Mouse (Mus musculus) left cerebral cortex, adult 18-20 months (tissue): ENCODE measurements around the gene Trpc1. TPM values are rescaled to one million over a fixed set of nuclear protein-coding genes. Genes with fewer than 3 reads are reported as not detected.

ENCODE experiments used
- DNase-seq, 2 experiments: peaks; one replicate each; pipeline ENCODE4 v3.0.0; 2021 to 2022; ENCODE audit warnings: low spot score in 2 of 2, mixed read lengths in 1 of 2
- long read RNA-seq, 2 experiments: library from polyadenylated mRNA; stranded (forward); transcript quantifications; one replicate each; pipeline ENCODE4 v2.0.0; 2021
- total RNA-seq, 2 experiments: library from RNA; stranded (reverse); gene quantifications; 2 replicates each; pipeline ENCODE4 v1.2.3; 2021

Gene Trpc1
- total RNA-seq = 10 to 100 TPM; 48.6 TPM
- long read RNA-seq, experiment 1, full-length matches to known transcripts = 24 of 31 reads
- long read RNA-seq, experiment 1, partial matches to known transcripts = 1 of 31 reads
- long read RNA-seq, experiment 1, other reads (novel, unspliced or antisense) = 6 of 31 reads
- long read RNA-seq, experiment 2, full-length matches to known transcripts = 18 of 31 reads
- long read RNA-seq, experiment 2, partial matches to known transcripts = 6 of 31 reads
- long read RNA-seq, experiment 2, other reads (novel, unspliced or antisense) = 7 of 31 reads

DNA sequence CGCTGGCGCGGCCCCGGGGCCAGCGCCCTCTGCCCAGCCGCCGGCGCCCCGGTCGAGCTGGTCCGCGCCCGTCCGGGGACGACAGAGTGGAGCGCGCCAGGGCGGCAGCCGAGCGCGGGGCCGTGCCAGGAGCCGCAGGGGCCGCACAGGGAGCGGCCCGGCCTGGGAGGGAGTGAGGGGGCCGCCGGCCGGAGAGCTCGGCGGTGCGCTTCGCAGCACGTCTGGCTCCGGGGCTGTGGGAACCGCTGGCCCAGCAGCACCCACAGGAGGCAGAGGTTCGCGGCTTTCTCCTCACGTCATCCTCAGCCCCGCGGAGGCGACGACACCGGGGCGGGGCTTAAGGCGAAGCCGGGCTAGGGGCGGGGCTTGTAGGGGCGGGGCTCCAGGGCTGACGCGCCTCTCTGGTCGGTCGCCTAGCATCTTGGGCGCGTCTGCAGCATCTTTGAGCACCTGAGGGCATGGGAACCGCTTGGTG, at the start of gene Trpc1:
TSS of gene Trpc1 (minus strand) at position 339 of the 475 bp plus-strand sequence.
- DNase-seq = peak; percentile 76 to 84

- DNase-seq = no peak
These were observed 46.1 kb upstream of the Trpc1 start for GRCm38 (mm10) chr9:95796323-95796722.

DNA sequence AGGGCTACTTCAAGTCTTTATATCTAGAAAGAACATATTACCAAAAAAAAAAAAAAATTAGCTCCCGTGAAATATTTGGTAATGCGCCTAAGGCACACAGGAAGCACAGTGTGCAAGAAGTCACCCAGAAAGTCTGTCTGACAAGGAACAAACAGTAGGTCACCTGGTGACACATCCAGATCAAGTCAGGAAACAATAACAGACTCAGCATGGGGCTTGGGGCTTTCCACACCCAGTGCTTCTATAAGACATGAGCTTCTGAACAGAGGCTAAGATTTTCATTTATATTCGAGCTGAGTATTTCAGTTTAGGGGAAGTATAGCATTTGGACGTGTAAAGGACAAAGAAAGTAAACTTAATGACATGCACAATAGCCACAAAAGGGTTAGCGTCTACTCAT, 45.7 kb upstream of the Trpc1 start:
- no peak for DNase-seq

GRCm38 (mm10) chr9:95795077-95795784, 45.1 kb upstream of the Trpc1 start:
- no peak for DNase-seq

- no peak for DNase-seq
These were observed 44.0 kb upstream of the Trpc1 start for GRCm38 (mm10) chr9:95793986-95794744.

- peak; percentile 17 to 37 for DNase-seq
These were observed 34.8 kb upstream of the Trpc1 start for GRCm38 (mm10) chr9:95784888-95785511.

DNA sequence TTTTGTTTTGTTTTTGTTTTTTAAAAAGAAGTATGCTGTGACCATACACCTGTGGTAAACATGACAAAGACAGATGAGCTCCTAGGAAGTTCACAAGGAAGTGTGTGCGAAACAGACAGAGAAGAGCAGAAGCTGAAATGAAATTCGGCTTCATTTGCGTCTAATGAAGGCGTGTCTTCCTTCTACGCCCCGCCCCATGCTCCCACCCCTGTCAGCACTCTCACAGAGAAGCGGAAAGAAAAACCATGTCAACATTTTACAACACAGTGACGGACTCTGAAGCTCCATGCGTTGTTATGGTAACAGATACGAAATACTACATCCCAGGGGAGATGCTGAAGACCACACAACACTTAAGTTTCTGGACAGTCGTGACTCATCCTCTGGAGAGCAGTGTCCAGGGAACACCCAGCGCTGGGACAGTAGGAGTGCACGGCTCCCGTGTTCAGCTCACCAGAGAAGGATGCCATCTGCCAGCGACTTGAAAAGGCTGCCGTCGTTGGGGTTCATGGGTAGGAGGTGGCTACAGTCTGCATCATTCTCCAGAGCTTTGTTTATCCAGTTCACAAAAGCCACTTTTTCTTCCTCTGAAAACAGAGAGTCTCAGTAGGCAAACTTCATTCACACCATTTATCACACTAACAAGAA, 33.6 kb upstream of the Trpc1 start:
- peak; percentile 34 to 45 for DNase-seq

DNA sequence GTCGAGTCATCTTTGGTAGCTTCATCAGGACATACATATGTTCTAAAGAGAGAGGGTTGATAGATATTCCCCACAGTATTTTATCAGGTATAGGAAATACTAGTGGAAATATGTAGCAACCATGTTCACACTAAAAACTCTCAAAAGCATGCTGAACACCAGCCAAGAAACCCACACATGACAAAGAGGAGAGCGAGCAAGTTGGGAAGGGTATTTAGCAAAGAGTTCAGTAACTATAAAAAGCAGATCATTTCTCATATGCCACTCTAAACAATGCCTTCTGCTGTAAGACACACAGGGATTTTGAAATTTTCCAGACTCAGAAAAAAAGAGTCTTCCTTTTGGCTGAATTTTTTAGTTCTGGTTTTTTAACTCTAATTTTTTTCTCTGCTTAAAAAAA, 21.5 kb upstream of the Trpc1 start:
- DNase-seq = no peak

DNA sequence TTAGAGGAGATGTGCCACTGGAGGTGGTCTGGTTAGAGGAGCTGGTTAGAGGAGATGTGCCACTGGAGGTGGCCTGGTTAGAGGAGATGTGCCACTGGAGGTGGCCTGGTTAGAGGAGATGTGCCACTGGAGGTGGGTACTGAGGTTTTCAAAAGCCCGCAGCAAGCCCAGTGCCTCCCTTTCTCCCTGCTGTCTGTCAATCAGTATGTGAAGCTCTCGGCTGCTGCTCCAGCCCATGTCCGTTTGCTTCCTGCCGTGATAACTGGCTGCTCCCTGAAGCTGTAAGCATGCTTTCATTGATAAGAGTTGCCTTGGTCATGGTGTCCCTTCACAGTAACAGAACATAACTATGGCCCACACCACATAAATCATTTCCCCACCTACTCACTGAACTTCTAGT, 13.0 kb upstream of the Trpc1 start:
- no peak for DNase-seq

- DNase-seq = no peak
These were observed 12.1 kb upstream of the Trpc1 start for GRCm38 (mm10) chr9:95762228-95762627.

GRCm38 (mm10) chr9:95761381-95761780, 11.2 kb upstream of the Trpc1 start:
- no peak for DNase-seq

DNA sequence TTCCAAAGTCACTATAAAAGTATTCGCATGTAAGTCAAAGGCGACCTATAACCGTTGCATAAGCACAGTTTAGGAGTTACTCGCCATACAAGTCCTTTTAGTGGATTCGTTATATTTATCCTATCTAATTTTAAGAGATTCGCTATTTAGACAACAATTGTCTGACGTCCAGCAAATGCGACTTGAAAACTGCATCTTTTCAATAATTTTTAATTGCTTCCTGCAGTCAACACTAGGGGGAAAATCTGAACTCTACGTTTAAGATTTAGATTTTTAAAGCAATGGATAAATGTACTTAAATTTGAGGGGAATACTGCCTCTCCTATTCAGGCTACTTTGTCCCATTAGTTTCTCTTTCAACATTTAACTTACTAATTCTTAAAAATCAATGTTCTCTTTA, 571 bp upstream of the Trpc1 start:
- DNase-seq = no peak

- DNase-seq = peak; percentile 12 to 17
These were observed 680 bp downstream of the Trpc1 start for GRCm38 (mm10) chr9:95749461-95749928.

DNA sequence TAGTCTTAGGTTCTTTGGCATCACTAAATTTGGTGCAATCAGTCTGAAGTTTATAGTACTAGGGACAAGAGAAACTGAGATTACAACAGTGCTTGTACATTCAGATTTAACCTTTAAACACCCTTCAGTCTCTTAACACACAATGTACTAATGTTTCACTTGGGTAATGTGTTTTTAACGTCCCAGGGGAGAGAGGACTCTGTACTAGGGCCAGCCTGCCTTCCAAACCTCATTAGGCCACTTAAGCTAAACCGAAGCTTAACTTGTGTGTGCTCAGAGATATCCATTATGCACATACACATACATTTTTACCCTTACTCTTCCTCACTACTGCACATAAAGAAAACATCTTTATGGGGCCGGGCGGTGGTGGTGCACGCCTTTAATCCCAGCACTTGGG, 2.9 kb downstream of the Trpc1 start:
- no peak for DNase-seq

DNA sequence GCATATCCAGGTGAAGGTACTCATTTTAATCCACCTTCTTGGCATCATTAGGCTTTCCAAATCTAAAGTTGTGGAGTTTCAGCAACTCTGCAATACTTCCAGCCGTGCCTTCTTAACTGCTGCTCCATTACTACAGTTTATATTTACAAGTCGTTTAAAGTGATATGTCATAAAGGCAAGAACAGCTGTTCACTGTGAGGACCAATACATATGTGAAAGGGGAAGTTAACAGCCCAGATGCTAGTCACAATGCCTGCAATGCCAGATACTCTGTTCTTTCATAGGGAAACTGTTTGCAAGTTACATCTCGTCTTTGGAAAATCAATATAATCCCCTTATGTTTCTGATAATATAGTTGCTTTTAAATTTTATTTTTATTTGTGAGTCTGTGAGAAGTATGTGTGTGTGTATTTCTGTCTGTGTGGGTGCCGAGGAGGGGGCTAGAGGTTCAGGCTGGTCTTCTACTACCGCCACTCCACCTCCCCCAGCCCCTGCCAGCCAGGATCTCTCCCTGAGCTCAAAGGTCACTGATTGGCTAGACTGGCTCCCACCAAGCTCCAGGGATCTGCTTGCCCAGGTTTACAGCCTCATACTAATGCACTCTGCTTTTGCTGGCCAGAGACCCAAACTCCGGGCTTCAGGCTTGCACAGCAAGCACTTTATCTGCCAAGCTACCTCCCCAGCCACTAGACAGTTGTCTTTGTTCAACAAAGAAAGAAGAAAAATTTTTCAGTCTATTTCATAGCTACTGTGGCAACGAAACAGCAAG, 5.1 kb downstream of the Trpc1 start:
- no peak for DNase-seq

GRCm38 (mm10) chr9:95736238-95736637, 13.9 kb downstream of the Trpc1 start:
- DNase-seq = no peak

GRCm38 (mm10) chr9:95712574-95712973, 37.6 kb downstream of the Trpc1 start:
- peak in 1 of 2 experiments; percentile 11 for DNase-seq

DNA sequence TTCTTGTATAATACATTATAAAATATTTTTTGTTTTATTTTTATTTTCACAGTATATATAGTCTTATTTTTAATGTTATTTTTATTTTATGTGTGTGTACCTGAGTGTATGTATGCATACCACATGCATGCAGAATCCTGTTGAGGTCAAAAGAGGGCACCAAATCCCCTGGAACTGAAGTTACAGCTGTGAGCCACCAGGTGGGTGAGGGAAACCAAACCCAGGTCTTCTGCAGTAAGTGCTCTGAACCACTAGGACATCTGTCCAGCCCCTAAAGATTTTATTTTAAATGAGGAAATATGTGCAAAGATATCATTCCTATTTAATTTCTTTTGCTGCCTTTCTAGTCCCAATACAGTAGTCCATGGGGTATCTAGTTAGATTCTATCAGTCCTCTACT, 41.2 kb downstream of the Trpc1 start:
- no peak for DNase-seq

- no peak for DNase-seq
These were observed 44.8 kb downstream of the Trpc1 start for GRCm38 (mm10) chr9:95705371-95705770.

DNA sequence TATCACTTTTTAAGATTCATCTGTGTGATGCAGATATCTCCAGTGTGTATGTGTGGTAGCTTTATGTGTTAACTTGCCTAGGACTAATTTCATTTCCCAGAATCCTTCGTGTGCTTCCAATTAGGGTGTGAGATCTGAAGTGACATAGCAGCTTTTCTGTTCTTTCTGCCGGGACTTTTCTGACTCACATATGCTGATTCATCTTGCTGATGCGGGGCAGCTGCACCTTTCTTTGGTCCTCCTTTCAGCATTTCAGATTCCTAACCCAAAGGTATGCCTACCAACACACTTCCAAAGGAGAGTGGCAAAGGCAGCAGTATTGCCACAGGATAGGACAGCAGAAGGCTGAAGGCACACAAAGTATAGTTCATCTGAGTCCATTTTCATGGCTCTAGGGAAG, 46.1 kb downstream of the Trpc1 start:
- DNase-seq = peak in 1 of 2 experiments; percentile 14
